Mouse (Mus musculus): ENCODE measurements around the gene Msmo1. TPM values are rescaled to one million over a fixed set of nuclear protein-coding genes. Genes with fewer than 3 reads are reported as not detected.
A peak's percentile ranks its signal among the peaks of the same experiment; 100 is the strongest.

Gene Msmo1
- total RNA-seq (2021), result 100 to 1,000 TPM; 118 to 119 TPM

DNA sequence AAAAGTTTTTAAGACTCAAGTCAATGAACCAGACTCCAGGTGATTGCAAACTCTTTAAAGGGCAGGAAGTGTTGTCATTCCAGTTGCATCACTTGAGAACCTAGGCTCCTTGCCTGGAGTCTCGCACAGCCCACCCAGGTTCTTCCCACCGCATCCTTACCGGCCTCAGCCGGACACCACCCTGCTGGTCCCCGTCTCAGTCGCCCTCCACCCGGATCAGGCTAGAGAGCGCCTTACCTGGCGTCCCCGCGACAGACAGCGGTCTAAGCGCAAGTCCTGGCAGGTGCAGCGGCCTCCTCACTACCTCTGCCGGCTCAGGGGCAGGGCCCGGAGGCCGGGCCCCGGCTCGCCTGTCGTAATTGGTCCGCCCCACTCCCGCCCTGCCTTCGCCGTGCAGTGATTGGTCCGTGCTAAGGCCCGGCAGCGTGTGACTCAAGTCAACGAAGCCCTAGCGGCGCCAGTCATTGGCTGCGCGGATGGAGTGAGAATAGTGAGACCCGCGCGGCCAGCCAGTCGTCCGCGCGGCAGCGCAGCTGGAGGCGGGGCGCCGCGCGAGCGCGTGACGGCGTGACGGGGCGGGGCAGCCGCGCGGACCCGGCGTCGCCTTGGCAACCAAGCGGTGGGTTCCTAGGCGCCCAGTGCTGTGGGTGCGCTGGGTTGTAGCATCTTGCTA, at the start of gene Msmo1:
Gene Msmo1 (minus strand): TSS at position 522 of the 673 bp plus-strand sequence.
- DNase-seq (ENCODE audit: extremely low spot score in 1 of 2, low spot score in 2 of 2), result peak; percentile 97 to 98
- intact Hi-C loops (cut with DNase I), result no loop called here

DNA sequence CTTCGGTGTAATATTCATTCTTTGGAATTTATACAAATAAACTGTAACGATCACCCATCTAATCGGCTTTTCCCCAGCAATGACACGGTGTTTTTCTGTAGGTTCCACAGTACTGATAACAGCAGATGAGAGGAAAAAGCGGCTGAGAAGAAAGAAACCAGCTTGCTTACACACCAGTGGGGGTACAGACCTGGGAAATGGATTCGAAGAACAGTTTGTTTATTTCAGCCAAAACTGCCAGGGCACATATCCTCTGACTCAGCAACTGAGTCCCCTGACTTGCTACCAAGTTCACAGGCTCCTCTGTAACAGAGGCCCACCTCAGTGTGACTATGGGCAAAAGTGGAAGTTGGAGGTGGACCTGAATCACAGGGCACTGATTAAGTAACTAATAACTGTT, 48.4 kb upstream of the Msmo1 start:
- DNase-seq (ENCODE audit: extremely low spot score in 1 of 2, low spot score in 2 of 2), result no peak
- intact Hi-C loops (cut with DNase I), result no loop called here

DNA sequence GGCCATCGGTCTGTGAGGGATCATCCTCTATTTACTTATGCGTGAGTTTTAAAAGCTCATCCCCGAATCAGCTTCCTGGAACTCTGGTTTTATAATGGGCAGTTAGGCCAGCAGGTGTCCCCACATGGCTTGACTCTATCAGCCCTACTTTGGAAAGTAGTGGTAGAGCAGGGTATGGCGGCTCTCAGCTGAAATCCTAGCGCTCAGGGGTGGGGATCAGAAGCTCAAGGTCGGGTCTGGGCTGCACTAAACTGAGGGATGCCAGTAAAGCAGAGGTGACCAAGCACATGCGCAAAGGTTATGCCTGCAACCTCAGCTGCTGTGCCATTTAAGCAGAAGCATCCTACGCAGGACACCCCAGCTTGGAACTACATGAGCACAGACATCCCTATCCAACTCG, 44.3 kb upstream of the Msmo1 start:
- intact Hi-C loops (cut with DNase I), result no loop called here
- no peak for DNase-seq (ENCODE audit: extremely low spot score in 1 of 2, low spot score in 2 of 2)

DNA sequence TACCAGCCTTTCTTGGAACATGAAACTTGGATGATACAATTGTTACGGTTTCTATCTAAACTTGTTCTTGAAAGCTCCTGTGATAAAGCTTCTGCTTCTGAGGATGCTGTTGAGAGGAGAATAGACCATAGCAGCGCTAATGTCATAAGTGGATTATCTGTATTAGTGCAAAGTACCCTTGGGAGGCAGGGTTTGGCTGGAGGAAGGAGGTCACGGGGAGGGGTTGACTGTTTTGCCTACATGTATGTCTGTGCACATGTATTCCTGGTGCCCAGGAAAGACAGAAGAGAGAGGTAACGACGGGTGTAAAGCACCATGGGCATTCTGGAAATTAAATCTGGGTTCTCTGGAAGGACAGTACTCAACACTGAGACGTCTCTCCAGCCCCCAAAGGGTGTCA, 40.5 kb upstream of the Msmo1 start:
- intact Hi-C loops (cut with DNase I), result loop anchor here (5.0 kb wide), 1 partner anchor 73 kb away; no protein-coding TSS in a partner anchor

DNA sequence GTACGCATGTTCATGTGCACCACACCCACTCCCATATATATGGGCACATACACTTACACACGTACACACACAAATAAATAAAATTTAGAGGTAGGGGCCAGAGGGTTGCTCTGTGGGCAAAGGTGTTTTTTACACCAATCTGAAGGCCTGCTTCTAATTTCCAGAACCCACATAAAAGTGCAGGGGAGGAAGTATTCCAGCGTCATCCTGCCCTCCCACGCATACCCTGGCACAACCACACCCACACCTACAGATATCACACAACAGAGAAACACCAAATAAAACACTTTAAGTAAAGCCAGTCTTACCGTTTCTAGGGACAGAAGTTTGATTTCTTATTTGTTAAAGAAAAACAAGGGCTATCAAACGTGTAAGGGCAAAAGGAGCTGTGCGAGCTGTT, 37.2 kb upstream of the Msmo1 start:
- intact Hi-C loops (cut with DNase I), result loop anchor here (5.0 kb wide), 1 partner anchor 76 kb away; no protein-coding TSS in a partner anchor
- DNase-seq (ENCODE audit: extremely low spot score in 1 of 2, low spot score in 2 of 2), result no peak

More for the DNA sequence above, 40.5 kb upstream of the Msmo1 start:
- no peak for DNase-seq (ENCODE audit: extremely low spot score in 1 of 2, low spot score in 2 of 2)

DNA sequence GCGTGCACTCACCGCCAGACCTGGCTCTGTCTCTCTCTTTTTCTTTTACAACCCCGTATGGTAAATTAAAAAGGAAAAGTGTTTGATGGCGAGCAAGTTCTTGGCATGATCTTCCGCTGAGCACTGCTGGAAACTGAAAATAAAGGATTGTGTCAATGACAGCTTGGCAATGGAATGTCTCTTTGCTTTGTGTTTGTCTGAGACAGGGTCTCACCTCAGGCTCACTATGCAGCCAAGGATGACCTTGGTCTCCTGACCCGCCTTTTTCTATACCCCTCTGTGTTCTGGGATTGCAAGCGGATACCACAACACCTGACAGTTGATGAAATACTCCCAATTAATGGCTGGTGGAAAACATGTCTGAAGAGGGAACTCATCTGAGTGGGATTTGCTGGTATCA, 36.0 kb upstream of the Msmo1 start:
- DNase-seq (ENCODE audit: extremely low spot score in 1 of 2, low spot score in 2 of 2), result no peak
- intact Hi-C loops (cut with DNase I), result no loop called here

DNA sequence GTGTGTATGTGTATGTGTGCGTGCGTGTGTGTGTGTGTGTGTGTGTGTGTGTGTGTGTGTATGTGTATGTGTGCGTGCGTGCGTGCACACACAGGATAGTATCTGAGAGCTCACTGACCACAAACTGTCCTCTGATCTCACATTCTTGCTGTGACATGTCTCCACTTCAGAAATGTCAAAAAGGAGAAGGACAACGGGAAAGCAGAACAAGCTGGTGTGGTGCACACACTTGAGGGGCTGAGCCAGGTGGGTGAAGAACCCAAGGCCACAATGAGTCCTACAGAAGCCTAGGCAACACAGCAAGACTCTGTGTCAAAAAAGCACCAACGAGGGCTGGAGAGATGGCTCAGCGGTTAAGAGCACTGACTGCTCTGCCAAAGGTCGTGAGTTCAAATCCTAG, 35.1 kb upstream of the Msmo1 start:
- DNase-seq (ENCODE audit: extremely low spot score in 1 of 2, low spot score in 2 of 2), result no peak
- intact Hi-C loops (cut with DNase I), result no loop called here

DNA sequence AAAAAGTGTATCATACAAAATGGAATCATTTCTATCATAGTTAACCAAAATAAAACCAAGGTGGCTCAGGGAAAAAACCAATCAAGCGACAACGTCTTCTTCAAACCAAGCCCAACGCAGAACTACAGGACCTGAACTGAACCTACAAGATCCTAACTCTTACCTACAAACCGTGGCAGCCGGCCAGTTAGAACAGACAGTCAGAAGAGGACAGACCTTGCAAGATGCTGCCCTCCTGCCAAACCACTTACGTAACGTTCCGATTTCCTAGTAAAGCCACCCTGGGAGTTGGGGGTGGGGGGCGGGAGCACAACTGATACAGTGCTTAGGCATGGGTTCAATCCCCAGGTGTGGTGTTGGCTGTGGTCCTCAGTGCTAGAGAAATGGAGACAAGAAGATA, 33.5 kb upstream of the Msmo1 start:
- intact Hi-C loops (cut with DNase I), result no loop called here
- no peak for DNase-seq (ENCODE audit: extremely low spot score in 1 of 2, low spot score in 2 of 2)

DNA sequence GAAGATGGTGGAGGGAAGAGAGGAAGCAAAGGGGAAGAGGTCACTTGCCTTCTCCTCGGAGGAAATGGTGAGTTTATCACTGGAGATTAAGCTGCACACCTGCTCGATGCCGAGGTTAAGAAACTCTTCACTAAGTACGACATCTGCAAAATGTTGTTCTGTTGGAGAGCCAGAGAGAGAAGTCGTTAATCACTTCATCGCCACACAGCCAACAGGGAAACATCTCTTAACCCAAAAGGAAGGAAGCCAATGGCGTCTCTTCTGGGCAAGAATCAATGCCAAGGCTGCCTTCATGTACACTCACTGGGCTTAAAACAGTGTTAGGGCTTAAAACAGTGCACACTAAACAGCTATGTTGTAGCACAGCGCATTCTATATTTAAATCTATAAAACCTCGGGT, 30.5 kb upstream of the Msmo1 start:
- intact Hi-C loops (cut with DNase I), result loop anchor here (5.0 kb wide), 1 partner anchor 178 kb away; no protein-coding TSS in a partner anchor
- DNase-seq (ENCODE audit: extremely low spot score in 1 of 2, low spot score in 2 of 2), result no peak

DNA sequence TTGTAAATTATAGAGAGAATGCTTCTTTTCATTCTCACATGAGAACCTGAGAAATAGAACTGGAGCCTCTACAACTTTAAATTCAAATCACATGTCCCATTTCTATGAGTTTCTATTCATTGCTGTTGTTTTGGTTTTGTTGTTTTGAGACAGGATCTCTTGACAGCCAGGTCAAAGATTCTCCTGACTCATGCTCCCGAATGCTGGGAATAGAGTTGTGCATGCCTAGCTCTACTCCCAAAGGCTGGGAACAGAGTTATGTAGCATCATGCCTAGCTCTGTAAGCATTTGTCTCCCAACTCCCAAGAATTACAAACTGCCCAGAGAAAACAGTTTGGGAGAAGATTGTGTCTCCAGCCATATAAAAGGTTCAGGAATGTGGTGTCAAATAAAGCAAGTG, 29.2 kb upstream of the Msmo1 start:
- no peak for DNase-seq (ENCODE audit: extremely low spot score in 1 of 2, low spot score in 2 of 2)
- intact Hi-C loops (cut with DNase I), result loop anchor here (5.0 kb wide), 1 partner anchor 180 kb away; no protein-coding TSS in a partner anchor

DNA sequence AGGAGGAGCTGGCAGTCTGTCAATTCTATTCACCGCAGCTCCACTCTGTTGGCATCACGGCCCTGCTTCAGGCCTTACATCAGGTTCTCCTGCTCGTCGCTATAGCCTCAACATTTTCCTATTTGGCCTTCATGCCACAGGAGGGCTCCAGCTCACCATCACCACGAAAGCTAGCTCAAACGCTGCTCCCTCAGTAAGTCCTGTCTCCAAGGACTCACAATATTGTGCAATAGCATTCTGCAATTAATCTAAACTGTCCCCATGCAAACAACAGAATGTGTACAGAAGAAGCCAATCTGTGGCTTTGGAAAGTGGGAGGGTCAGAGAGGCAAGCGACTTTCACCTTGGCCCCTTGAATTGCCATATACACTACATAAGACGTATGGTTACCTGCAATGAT, 27.8 kb upstream of the Msmo1 start:
- intact Hi-C loops (cut with DNase I), result loop anchor here (5.0 kb wide), 1 partner anchor 181 kb away; no protein-coding TSS in a partner anchor
- no peak for DNase-seq (ENCODE audit: extremely low spot score in 1 of 2, low spot score in 2 of 2)

DNA sequence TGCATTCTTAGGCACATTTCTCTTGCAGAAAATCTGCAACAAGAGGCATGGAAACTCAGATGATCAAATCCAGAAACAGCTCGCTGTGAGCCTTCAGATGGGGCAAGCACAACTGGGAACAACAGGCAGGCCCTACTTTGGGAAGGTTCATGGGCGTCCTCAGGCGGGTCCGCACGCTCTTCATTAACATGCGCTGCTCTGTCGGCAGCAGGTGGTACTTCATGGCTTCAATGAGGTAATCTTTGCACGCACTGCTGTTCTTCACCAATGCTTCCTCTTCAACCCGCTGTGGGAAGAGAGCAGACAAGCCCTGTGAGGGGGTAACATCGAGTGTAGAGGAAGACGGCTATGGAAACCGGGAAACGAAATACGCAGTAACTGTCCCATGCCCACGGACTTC, 24.4 kb upstream of the Msmo1 start:
- intact Hi-C loops (cut with DNase I), result no loop called here
- no peak for DNase-seq (ENCODE audit: extremely low spot score in 1 of 2, low spot score in 2 of 2)

DNA sequence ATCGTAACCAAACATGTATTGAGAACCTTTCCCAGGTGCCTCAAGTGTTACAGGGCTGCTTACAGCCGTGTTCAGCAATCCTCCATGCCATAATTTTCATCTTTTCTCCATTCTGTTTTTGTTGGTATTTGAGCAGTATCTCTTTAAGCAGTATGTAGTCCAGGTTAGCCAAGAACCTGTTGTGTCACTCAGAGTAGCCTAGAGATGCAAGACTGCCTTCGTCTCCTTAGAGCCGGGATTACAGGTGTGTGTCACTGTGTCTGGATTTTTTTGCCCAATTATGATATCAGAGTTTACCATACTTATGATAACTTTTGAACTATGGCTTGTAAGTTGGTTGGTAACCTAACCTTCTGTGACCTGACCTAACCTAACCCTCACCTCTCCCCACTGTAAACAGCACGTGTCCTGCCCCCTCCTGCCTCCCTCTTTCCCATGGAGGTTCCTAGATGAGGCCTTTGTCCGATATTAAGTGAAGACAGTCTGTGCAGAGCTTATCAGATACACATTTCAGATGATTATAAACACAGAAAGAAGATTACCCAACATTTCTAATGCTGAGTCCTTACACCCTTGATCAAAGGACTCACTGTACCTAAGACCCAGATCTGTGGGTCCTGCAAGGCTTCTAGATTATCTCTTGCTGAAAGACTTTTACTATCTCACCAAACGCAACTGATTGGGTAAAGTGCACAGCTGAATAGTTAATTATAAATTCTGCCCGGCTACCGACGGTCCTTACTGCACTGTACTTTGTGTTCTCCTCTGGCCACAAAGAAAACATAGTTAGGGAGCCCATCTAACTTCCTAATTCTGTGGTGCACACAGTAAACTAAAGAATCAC, 12.8 kb upstream of the Msmo1 start:
- no peak for DNase-seq (ENCODE audit: extremely low spot score in 1 of 2, low spot score in 2 of 2)
- intact Hi-C loops (cut with DNase I), result no loop called here

DNA sequence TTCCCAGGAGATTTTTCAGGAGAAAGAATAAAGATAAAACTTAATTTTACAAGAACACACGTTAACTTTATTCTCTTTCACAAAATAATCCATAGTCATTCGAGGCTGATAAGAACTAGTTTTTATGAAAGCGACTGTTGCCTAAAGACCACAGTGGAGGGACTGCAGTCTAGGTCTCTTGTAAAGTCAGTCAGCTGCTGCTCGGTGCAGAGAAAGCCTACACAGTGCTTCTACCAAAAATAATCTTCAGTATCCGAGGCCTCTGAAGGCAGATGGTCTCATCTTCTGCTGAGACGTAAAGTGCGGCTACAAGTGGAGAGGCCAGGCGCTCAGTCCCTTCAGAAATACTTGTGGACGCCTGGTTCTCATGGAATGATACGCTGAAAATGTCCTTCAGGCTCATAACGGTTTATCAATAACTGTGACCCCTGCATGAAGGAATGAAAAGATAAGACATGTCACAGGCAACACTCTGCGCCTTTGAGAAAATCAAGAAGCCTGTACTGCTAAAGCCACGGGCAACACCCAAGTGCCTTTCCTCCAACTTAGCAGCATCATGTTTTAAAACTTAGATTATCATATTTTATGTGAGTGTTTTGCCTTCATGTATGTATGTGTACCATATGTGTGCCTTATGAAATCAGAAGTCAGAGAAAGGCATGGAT, 7.1 kb upstream of the Msmo1 start:
- DNase-seq (ENCODE audit: extremely low spot score in 1 of 2, low spot score in 2 of 2), result no peak
- intact Hi-C loops (cut with DNase I), result no loop called here

DNA sequence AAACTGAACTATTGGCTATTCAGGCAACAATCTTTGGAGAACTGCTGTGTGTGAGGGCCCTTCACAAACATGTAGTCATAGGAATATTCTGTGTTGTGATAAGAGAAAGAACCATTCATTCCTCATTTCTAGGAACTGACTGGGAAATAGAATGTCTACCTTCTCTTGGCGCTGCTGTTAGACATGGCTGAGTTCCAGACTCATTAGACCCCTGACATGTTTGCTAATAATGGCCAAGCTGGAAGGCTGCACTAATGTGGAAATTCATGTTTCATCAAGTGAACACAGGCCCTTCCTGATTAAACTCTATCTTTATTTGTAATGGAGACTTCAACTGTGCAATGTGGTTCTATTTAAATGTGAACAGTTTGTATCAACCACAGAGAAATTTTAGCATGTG, 5.3 kb upstream of the Msmo1 start:
- intact Hi-C loops (cut with DNase I), result no loop called here
- DNase-seq (ENCODE audit: extremely low spot score in 1 of 2, low spot score in 2 of 2), result no peak

DNA sequence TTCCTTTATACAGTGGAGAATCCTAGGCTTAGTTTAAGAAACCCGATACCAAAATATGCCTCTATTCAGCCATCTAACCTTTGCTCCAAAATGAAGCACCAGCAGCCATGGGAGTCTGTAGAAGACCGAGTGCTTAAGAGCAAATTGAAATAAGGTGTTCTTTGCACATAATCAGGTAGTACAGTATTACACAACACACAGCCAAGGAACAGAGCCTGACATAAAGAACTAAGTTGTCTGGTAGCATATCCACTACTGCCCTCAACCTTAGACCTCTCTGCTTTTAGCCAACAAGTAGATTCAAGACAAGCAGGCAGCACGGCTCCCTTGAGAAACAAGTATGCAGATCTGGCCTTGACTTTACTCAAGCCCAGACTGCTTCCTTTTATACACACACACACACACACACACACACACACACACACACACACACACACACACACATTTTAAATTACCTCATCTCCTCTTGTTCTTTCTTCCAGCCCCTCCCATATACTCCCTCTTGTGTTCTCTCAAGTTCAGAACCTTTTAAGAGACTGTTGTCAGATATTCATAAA, 3.3 kb upstream of the Msmo1 start:
- intact Hi-C loops (cut with DNase I), result no loop called here
- no peak for DNase-seq (ENCODE audit: extremely low spot score in 1 of 2, low spot score in 2 of 2)

DNA sequence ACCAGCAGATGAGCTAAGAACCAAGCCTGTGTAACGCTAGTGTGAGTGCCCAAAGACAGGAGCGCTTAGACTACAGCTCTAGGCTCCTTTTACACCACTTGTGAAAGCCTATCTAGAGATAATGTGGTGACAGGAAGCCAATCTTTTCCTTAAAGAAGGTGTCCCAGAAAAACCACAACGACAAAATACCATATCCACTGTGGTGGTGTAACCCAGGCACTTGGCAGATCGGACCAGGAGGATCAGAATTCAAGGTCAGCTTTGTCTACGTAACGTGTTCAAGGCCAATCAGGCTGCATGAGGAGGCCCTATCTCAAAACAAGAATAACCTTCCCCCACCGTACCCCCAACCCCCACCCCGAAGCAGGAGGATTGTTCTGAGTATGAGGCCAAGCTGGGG, 1.6 kb upstream of the Msmo1 start:
- intact Hi-C loops (cut with DNase I), result no loop called here
- no peak for DNase-seq (ENCODE audit: extremely low spot score in 1 of 2, low spot score in 2 of 2)

DNA sequence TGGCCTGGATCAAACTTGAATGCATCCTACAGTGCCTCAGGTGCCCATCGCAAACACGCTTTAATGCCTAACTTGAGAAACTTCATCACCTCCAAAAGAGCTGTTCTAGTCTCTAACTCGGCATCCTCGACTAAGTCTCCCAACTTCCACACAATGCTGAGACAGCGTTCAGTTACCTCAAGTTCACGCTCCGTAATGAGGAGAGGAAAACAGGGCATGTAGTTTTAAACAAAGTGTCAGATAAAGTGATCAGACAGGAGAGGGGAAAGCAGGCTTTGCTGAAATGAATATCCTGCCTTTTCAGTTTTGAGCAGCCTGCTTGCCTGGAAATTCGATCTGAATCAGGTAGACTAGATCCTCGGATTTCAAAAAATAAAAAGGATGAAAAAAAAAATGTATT, 996 bp downstream of the Msmo1 start:
- no peak for DNase-seq (ENCODE audit: extremely low spot score in 1 of 2, low spot score in 2 of 2)
- intact Hi-C loops (cut with DNase I), result no loop called here

DNA sequence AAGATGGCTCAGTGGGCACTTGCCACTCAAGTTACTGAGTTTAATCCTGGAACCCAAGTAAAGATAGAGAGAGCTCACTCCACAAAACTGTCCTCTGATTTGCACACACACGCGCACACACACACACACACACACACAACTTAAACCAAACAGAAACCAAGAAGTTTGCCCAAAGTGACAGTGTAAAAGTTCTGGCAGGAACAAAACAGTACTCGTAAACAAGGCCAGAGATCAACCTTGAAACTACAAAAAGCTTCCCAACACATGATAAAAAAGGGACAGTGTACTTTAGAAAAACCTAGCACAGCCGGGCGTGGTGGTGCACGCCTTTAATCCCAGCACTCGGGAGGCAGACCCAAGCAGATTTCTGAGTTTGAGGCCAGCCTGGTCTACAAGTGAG, 5.4 kb downstream of the Msmo1 start:
- intact Hi-C loops (cut with DNase I), result no loop called here
- DNase-seq (ENCODE audit: extremely low spot score in 1 of 2, low spot score in 2 of 2), result no peak
